Mouse (Mus musculus): ENCODE data around the gene Morn4.

The Morn4 gene

DNA sequence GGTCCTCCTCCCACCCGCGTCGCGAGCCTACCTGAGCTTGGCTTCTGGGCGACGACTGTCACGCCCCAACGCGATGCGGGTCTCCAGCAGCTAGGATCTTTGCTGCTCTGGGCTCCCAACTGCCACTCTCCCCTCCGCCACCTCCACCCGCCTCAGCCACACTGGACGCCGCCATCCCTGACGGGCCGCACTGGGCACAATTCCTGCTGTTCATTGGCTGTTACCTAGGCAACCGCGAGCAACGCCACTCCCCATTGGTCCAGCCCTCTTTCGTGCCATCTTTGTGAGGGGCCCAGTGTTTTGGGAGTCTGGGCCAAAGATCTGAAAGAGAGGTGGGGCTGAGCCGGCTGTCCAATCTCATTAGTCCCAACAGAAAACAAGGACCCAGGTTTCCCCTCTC is at the start of gene Morn4:
Gene Morn4 (minus strand): TSS at position 192 of the 400 bp plus-strand sequence.
- DNase-seq (ENCODE audit: low read depth, low spot score): peak; percentile 60

- no peak for DNase-seq (ENCODE audit: low read depth, low spot score)
These were observed 48.9 kb upstream of the Morn4 start for GRCm38 (mm10) chr19:42135070-42135469.

DNA sequence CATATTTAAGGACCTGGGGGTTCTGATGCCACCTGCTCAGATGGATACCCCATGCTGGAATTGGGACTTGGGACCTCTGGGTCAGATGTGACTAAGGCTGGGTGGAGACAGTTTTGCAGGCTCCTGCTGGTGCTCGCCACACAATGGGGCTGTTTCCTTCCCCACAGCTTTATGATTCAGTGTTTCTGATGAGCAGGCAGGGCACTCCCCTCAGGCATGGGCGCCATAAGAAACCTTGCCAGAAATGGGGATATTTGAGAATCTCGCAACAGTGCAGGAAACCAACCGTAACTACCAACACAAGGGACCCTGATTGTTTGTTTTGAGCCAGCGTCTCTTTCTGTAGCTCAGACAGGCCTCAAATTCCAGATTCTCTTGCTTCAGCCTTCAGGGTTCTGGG is 44.9 kb upstream of the Morn4 start:
- DNase-seq (ENCODE audit: low read depth, low spot score): no peak

DNA sequence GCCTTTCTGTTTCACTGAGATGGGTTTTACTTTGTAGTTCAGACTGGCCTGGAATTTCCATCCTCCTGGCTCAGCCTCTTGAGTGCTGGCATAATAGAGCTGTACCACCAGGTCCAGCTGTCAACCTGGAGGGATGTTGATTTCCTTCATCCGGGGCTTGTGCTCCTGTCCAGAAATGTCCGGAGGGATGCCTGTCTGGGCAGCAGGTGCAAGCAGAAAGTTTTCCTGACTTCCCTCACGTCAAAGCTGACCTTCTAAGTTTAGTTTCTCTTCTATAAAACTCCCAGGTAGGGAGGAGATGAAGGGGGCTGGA is 44.1 kb upstream of the Morn4 start:
- DNase-seq (ENCODE audit: low read depth, low spot score): no peak

GRCm38 (mm10) chr19:42129509-42130293 is 43.5 kb upstream of the Morn4 start:
- no peak for DNase-seq (ENCODE audit: low read depth, low spot score)

DNA sequence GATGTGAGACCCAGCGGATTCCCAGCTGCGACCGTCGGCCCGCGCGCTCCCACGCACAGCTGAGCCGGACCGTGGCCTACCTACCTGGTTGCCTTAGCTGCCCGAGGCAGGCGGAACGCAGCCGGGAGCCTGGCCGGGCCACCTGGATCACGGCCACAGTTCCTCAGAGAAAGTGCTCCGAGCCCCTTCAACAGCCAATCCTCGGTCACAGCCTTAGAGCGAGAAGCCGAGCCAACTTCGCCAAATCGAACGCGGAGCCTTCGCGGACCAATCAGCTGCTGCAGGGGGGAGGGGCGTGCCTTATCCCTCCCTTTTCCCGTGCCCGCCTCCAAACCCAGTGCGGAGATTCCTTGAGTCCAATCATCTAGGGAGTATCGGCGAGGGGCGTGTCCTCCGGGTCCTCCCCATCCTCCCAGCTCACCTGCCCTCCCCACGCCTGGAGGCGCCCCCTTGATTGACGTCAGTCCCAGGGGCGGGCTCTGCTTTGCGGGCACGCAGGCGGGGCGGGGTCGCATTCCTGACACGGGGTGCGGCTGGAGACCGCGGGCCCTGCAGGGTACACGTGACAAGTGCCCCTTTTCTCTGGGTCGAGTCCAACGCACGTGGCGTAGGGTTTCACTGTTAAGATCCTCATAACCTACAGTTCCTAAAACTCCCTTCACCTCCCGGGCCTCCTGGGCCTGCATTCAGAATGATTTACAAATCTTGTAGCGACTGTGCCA is 42.8 kb upstream of the Morn4 start, which contains the start of gene Avpi1:
Gene Avpi1 (minus strand): TSS at position 273 of the 722 bp plus-strand sequence.
- peak; percentile 99 for DNase-seq (ENCODE audit: low read depth, low spot score)

DNA sequence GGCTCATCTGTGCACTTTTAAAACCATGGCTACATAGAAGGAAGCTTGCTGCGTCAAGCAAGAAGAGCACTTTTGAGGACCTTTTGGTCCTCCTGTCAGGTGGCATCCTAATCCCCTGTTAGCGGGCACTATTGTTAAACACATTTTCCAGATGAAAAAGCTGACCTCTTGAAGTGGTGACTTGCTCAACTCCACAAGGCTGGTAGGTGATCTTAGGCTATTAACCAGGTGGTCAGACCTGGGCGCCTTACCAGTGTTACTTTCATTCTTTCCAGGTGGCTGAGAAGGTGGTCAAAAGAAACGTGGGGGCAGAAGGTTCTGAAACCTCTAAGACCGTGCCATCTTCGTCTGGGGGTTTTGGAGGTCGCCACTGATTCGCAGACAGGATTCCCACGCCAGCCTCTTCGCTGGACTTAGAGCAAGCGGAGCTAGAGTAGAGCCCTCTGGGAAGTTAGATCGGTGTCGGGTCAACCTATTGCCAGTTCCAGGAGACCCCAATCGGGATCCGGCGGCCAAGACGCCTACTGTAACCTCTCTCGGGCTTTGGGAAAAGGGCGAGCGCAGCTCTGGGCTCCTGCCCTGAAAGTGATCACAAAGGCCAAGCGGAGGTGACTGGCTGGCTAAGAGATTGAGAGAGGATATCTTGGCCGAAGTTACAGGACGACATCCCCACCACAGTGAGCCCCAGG is 42.0 kb upstream of the Morn4 start:
- no peak for DNase-seq (ENCODE audit: low read depth, low spot score)

- DNase-seq (ENCODE audit: low read depth, low spot score): no peak
These were observed 40.9 kb upstream of the Morn4 start for GRCm38 (mm10) chr19:42127024-42127423.

- DNase-seq (ENCODE audit: low read depth, low spot score): no peak
These were observed 40.1 kb upstream of the Morn4 start for GRCm38 (mm10) chr19:42126219-42126605.

GRCm38 (mm10) chr19:42125501-42126218 is 39.5 kb upstream of the Morn4 start:
- DNase-seq (ENCODE audit: low read depth, low spot score): no peak

DNA sequence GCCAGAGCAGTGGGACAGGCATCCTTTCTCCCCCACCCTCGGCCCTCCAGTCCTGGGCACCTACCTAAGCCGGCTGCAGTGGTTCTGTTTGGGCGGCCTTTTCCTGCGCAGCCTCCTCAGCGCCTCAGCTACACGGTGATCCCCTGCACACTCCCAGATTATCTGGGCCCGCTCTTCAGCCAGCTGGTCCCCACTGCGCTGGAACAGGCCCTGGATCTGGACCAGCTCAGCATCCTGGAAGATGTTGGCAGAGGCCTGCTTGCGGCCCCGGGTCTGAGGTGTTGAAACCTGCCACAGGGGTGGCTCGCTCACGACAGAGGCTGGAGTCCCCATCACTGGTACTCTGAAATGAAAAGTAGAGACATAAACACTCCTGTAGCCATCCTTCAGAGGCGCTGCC is 38.5 kb upstream of the Morn4 start:
- no peak for DNase-seq (ENCODE audit: low read depth, low spot score)

DNA sequence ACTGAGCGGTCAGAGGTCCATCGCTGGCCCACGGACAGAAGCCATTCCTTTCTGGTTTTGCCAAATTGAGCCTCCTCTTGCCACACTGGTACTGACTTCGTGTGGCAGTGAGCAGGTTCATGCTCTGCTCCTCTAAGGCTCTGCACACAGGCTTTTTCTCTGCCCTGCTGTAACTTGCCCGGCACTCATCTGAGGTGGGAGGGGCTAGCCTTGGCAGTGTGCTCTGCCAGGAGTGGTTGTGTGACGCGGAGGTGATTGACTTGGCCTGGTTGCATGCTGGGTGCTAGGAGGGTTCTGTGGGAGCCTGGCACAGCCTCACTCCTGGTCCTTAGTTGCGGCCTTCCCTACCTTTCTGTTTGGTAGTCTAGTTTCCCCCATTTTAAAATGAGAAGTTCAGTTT is 34.3 kb upstream of the Morn4 start:
- no peak for DNase-seq (ENCODE audit: low read depth, low spot score)

GRCm38 (mm10) chr19:42118596-42118995 is 32.4 kb upstream of the Morn4 start:
- DNase-seq (ENCODE audit: low read depth, low spot score): no peak

DNA sequence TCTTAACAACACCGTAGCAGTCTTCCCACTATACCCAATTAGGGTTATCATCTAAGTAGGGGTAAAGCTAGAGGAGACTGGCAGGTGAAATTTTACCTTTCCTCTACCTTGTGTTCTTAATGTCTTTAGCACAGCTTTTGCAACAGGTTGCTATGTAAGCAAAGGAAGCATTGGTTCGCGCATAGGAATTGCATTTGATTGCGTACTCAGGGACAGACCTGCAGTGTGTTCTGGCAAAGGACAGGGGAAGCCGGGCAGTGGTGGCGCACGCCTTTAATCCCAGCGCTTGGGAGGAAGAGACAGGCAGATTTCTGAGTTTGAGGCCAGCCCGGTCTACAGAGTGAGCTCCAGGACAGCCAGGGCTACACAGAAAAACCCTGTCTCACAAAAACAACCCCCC is 32.0 kb upstream of the Morn4 start:
- DNase-seq (ENCODE audit: low read depth, low spot score): no peak

DNA sequence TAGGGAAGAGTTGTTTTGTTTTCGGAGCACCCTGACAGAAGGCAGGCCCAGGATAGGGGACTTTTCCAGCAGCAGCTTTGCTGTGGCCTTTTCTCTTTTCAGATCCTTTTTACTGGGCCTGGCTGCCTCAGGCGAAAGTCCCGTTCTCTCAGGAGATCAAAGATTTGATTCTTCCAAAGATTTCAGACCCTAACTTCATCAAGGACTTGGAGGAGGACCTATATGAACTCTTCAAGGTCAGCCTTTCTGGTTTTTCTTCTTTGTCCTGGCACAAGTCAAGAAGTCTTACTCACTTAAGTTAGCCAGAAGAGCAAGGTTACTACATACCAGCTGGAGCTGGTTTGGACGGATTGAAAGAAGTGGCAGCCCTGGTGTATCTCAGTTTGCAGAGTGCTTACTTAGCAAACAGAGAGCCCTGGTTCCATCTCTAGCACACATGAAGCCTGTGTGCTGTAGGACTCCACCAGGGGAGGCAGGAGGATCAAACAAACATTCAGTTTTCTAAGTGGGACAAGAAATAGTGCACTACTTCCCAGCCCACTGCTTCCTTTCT is 29.7 kb upstream of the Morn4 start:
- DNase-seq (ENCODE audit: low read depth, low spot score): no peak

DNA sequence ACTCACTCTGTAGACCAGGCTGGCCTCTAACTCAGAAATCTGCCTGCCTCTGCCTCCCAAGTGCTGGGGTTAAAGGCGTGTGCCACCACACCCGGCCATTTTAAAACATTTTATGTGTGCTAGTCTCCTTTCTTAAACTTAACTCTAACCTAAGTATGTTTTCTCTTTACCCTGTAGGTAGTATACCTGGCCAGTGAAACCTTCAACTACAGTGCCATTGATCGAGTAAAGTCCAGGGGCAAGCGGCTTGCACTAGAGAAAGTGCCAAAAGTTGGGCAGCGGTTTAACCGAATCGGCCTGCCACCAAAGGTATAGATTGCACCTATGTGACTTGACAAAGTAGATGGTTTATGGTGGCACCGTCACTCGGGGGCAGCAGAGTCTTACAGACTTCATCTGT is 18.5 kb upstream of the Morn4 start:
- no peak for DNase-seq (ENCODE audit: low read depth, low spot score)

DNA sequence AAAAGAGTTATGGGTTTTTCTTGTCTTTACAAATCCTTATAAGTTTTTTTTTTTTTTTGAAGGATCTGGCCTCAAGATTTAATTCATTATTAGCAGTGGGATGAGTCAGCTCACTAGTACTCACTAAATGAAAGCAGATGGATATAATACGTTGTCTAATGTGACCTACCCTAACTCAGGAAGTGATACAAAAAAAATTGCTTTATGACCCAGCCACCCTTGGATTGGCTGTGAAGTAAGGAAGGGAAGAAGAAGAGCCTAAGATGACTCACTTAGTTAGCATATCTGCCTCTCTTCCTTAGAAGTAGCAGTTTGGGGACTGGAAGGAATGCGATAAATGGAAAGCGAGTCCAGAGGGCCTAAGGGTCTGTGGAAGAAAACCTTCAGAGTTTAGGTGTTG is 13.2 kb upstream of the Morn4 start:
- no peak for DNase-seq (ENCODE audit: low read depth, low spot score)

- no peak for DNase-seq (ENCODE audit: low read depth, low spot score)
These were observed 4.5 kb upstream of the Morn4 start for GRCm38 (mm10) chr19:42090637-42091141.

DNA sequence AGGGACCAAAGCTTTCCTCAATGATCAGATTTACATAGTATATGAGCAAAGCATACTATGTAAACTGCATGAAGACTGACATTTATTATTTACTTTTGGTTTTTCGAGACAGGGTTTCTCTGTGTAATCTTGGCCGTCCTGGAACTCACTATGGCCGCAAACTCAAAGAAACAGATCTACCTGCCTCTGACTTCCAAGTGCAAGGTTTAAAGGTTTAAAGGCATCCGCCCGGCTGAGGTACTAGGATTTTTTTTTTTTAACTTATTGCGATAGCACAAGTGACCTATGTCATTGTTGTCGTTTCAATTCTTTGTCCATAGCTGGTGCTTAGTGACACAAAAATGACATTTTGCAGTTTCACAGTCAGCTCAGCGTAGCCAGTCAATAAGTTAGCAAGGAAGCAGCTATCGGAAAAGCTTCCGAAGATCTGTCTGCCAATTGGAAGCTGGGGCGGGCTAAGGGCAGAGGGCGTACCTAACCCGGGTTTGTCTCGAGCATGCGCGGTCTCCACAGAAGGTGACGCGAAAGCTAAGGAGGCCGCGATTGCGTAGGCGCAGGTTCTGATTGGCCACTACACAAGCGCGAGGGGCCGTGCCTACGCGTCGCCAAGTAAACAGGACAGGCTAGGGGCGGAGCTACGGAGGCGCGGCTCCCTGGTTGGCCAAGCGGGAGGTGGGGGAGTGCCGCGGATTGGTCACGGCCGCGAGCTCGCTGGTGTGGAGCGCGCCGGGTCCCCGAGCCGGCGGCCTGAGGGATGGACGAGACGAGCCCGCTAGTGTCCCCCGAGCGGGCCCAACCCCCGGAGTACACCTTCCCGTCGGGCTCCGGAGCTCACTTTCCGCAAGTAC is 3.8 kb upstream of the Morn4 start, which contains the start of gene Pi4k2a:
Gene Pi4k2a (plus strand): TSS at position 723 of the 848 bp plus-strand sequence.
- DNase-seq (ENCODE audit: low read depth, low spot score): peak; percentile 99

DNA sequence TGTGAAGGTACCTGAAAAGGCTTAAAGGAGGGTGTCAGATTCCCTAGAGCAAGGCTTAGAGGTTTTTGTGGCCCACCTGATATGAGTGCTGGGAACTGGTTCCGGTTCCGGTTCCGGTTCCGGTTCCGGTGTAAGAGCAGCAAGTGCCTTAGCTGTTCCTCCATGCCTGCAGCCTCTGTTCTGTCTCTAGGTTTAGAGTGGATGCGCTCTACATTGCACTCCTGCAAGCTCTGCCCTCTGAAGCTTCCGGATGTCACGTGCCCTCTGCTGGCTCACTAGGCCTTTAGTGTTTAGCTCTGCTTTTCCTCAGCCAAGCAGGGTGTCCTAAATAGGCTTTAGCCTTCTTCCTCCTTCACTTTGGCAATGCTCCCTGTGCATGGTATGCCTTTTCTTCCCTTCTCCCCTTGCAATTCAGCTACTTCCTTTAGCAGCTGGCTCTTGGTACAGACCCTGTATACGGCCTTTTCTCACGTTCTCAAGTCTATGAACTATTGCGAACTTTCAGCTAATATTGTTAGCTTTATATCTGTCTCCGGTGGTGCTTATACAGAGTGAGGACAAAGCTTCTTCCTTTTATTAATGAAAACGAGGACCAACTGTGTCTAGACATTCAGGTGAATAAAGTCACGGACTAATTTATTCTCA is 3.1 kb upstream of the Morn4 start:
- DNase-seq (ENCODE audit: low read depth, low spot score): no peak
